Mouse (Mus musculus): ENCODE results near the gene Dhx32.
"Not testable (repeated sequence)": the region's sequence is repeated elsewhere in the genome, so short reads cannot be mapped to it uniquely, and the experiment has no call there.

Gene Dhx32

GRCm38 (mm10) chr7:133729351-133729750, 53.2 kb downstream of the Dhx32 start:
- no peak for DNase-seq (ENCODE audit: low spot score in 2 of 2)

GRCm38 (mm10) chr7:133727027-133727426, 55.5 kb downstream of the Dhx32 start:
- no peak for DNase-seq (ENCODE audit: low spot score in 2 of 2)

GRCm38 (mm10) chr7:133725571-133725970, 57.0 kb downstream of the Dhx32 start:
- DNase-seq (ENCODE audit: low spot score in 2 of 2), result no peak

- peak in 1 of 2 experiments; percentile 53 for DNase-seq (ENCODE audit: low spot score in 2 of 2)
Observed at GRCm38 (mm10) chr7:133724844-133725243, 57.7 kb downstream of the Dhx32 start.

GRCm38 (mm10) chr7:133720616-133721015, 61.9 kb downstream of the Dhx32 start:
- no peak for DNase-seq (ENCODE audit: low spot score in 2 of 2)

GRCm38 (mm10) chr7:133718580-133718979, 63.9 kb downstream of the Dhx32 start:
- no peak for DNase-seq (ENCODE audit: low spot score in 2 of 2)

GRCm38 (mm10) chr7:133715387-133715786, 67.1 kb downstream of the Dhx32 start:
- DNase-seq (ENCODE audit: low spot score in 2 of 2), result no peak

- DNase-seq (ENCODE audit: low spot score in 2 of 2), result no peak
Observed at GRCm38 (mm10) chr7:133707301-133707700, 75.2 kb downstream of the Dhx32 start.

GRCm38 (mm10) chr7:133703906-133704305, 78.6 kb downstream of the Dhx32 start:
- no peak for DNase-seq (ENCODE audit: low spot score in 2 of 2)

- no peak for DNase-seq (ENCODE audit: low spot score in 2 of 2)
Observed at GRCm38 (mm10) chr7:133702333-133702732, 80.2 kb downstream of the Dhx32 start.

- no peak for DNase-seq (ENCODE audit: low spot score in 2 of 2)
Observed at GRCm38 (mm10) chr7:133701366-133701765, 81.2 kb downstream of the Dhx32 start.

GRCm38 (mm10) chr7:133699885-133700284, 82.6 kb downstream of the Dhx32 start:
- no peak for DNase-seq (ENCODE audit: low spot score in 2 of 2)

GRCm38 (mm10) chr7:133698021-133698709, 84.4 kb downstream of the Dhx32 start:
- DNase-seq (ENCODE audit: low spot score in 2 of 2), result no peak

GRCm38 (mm10) chr7:133685644-133686043, 96.9 kb downstream of the Dhx32 start:
- not testable (repeated sequence) for DNase-seq (ENCODE audit: low spot score in 2 of 2)

GRCm38 (mm10) chr7:133684701-133685100, 97.8 kb downstream of the Dhx32 start:
- DNase-seq (ENCODE audit: low spot score in 2 of 2), result no peak

GRCm38 (mm10) chr7:133684110-133684509, 98.4 kb downstream of the Dhx32 start:
- no peak for DNase-seq (ENCODE audit: low spot score in 2 of 2)

GRCm38 (mm10) chr7:133683626-133684025, 98.9 kb downstream of the Dhx32 start:
- no peak for DNase-seq (ENCODE audit: low spot score in 2 of 2)

GRCm38 (mm10) chr7:133679961-133680360, 102.6 kb downstream of the Dhx32 start, which contains the start of gene Mmp21:
Gene Mmp21 (minus strand): TSS chr7:133680061.
- DNase-seq (ENCODE audit: low spot score in 2 of 2), result no peak

GRCm38 (mm10) chr7:133679439-133679838, 103.1 kb downstream of the Dhx32 start:
- DNase-seq (ENCODE audit: low spot score in 2 of 2), result no peak

GRCm38 (mm10) chr7:133678716-133679115, 103.8 kb downstream of the Dhx32 start:
- DNase-seq (ENCODE audit: low spot score in 2 of 2), result no peak

GRCm38 (mm10) chr7:133676002-133676401, 106.5 kb downstream of the Dhx32 start:
- no peak for DNase-seq (ENCODE audit: low spot score in 2 of 2)

All from right cerebral cortex, postnatal 10 days (tissue).